Mouse (Mus musculus): Measurements from ENCODE around the gene Selplg. TPM values are rescaled to one million over a fixed set of nuclear protein-coding genes. Genes with fewer than 3 reads are reported as not detected.
"Not testable (repeated sequence)": the region's sequence is repeated elsewhere in the genome, so short reads cannot be mapped to it uniquely, and the experiment has no call there.

Gene Selplg
- total RNA-seq, 4 experiments from 2014 or later = 1.8 to 10.3 (median 2.6) TPM

DNA sequence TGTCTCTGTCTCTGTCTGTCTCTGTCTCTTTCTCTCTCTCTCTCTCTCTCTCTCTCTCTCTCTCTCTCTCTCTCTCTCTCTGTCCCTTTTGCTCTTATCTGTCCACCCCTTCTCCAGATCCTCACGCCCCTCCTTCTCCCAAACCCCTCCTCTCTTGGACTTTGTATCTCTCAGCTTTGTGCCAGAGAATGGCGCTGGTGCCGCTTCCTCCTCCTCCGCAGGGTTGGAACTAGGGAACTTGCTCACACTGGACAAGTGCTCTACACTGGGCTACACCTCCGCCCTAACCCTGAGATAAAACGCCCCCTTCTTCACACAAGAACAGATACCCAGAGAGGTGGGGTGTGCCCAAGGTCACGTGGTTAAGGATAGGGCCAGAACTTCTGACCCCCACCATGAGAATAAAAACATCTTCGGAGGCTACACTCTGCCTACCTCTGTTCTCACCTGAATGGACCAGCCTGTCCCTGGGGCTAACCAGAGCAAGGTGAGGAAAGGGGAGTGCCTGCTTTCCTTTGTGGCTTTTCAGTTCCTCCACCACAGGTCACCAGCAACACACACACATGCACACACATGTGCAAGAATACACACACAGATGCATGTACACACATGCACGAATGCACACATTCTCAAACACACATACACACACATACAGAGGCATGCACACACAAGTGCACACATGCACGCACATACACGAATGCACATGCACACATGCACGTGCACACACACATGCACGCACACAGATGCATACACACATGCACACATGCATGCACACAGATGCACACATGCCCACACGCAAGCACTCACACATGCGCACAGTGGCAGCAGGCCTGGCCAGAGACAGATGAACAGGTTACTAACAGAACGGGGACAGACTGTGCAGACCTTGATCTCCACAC, 41.0 kb downstream of the Selplg start:
- DNase-seq (ENCODE audit: low spot score) = no peak

DNA sequence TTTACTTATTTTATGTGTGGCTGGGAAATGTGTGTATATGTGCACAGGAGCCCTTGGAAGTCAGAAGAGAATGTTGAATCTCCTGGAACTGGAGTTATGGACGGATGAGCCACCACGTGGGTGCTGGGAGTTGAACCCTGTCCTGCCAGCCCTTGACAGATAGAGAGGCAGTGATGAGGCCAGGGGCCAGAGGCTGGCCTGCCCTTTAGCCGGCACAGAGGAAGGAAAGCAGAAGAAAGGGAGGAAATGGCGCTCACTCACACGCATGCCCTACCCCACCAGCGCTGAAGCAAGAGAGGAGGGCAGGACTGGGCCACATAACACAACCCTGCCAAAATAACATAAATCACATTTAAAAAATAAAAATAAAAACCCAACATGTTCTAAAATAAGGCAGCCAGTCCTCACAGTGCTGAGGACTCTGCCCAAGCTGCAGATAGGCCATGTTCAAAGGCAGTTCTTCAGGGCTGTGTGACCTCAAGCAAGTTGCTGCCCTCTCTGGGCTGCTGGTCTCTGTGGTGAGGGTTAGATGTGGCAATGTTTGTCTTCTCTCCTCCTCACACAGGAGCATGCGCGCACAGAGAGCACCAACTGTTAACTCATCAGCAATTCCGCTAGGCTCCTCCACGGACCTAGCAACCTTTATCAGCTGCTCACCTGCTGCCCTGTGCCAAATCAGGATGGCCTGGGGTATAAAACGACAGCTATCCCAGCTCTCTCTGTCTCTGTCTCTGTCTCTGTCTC, 41.8 kb downstream of the Selplg start:
- no peak for DNase-seq (ENCODE audit: low spot score)

DNA sequence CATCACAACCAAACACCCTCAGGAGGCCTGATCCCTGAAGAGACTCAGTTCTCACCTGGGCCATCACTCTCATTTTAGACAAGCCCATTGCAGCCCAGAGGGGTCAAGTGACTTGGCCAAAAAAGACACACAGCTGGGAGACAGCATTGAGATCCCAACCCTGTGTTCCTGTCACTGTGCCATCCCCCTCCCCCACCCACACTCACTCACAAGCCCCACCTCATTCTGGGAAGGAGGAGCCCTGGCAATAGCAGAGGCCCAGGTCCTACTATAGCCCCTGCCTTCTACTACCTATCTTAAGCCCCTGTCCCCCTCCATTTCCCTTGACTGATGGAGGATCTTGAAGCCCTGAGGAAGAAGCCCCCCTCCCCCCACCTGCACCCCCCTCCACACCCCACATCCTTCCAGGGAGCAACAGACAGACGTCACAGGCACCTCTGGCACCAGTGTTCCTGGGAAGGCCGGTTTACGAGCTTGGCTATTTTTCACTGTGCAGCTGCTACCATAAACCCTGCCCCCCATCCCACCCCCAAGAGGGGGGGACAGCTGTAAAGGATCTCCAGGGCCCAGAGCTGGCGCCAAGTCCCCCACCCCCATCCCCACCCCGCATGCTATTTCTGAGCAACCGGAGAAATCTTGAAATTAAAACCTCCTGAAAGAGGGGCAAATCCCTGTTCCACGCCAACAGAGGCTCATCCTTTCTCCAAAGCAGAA, 43.2 kb downstream of the Selplg start:
- no peak for DNase-seq (ENCODE audit: low spot score)

DNA sequence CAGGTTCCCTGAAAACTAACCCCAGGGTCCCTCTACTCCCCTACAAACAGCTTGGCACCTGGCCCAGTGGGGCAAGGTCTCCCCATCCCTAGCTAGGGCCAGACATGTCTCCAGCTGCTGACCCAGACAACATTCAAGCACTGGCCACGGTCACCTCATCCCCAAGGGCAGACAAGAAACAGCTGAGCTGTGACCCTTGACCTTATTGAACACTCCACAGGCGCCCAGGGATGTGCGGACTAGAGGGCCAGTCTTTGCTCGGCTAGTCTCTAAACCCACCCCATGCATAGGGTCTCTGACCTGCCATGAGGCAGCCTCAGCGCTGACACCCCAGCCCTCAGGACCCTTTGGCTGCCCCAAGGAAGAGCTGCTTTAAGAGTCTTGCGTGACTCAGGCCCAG, 43.8 kb downstream of the Selplg start:
- no peak for DNase-seq (ENCODE audit: low spot score)

DNA sequence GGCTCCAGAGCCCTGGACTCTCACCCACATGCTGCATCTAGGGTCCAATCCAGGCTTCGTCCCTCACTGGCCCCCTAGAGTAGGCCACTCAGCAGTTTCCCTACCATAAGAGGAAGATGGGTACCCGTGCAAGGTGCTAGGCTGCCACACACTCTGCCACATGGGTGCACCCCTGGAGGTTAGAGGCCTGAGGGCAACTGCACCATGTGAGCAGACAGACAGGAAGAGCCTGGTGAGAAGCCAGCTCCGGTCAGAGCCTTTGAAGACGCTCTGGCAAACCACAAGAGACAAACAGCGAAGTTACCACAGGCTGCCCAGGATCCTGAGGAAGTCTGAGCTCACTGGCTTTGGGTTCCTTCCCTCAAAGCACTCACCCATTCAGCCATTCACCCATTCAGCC, 45.5 kb downstream of the Selplg start:
- DNase-seq (ENCODE audit: low spot score) = no peak

DNA sequence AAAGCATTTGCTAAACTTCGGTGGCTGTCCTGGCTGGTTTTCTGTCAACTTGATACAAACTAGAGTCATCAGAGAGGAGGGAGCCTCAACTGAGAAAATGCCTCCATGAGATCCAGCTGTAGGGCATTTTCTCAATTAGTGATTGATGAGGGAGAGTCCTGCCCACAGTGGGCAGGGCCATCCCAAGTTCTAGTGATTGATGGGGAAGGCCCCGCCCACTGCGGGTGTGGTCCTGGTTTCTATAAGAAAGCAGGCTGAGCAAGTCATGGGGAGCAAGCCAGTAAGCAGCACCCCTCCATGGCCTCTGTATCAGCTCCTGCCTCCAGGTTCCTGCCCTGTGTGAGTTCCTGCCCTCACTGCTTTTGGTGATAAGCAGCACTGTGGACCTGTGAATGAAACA, 48.3 kb downstream of the Selplg start:
- not testable (repeated sequence) for DNase-seq (ENCODE audit: low spot score)

DNA sequence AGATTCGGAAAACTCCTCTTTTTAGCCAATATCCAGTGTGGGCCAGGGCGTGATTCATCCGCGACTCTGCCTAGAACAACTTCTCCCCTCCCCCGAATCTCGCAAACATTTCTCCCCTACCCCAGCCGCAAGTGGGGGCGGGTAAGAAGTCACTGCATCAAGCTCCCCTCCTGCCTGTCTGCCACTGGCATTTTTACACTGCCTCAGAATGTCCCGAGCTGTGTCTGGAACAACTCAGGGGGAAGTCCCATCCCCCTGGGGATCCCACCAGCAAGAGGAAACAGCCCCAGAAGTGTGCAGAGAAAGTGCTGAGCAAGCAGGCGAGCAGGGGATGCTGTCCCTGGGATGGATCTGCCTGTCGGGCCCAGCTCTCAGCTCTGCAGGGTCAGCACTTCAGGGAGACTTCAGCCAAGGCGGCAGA, 48.9 kb downstream of the Selplg start:
- DNase-seq (ENCODE audit: low spot score) = peak; percentile 60

DNA sequence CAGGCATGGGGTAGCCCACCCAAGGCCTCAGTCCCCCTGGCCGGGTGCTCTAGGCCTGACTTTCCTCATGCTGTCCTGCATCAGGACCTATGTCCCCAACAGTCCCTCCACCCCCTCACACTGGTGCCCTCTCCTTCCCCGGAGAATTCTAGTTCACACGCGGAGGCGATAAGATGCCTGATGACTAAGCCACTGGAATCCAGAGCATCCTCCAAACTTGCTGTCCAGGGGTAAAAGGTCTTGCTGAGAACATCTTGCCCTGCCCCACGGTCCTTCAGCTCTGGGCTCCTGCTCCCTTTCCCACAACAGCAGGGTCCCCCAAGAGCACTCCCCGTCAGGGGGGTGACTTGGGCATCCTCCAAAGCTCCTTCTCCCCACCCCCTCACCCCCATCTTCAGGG, 49.8 kb downstream of the Selplg start:
- DNase-seq (ENCODE audit: low spot score) = no peak

DNA sequence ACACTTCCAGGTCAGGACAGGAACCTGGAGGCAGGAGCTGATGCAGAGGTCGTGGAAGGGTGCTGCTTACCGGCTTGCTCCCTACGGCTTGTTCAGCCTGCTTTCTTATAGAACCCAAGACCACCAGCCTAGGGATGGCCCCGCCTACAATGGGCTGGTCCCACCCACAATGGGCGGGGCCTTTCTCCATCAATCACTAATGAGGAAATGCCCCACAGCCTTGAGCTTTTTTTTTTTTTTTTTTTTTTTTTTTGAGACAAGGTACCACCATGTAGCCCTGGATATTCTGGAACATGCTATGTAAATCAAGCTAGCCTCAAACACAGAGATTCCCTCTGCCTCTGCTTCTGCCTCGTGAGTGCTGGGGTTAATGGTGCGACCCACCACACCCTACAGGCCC, 50.6 kb downstream of the Selplg start:
- no peak for DNase-seq (ENCODE audit: low spot score)

DNA sequence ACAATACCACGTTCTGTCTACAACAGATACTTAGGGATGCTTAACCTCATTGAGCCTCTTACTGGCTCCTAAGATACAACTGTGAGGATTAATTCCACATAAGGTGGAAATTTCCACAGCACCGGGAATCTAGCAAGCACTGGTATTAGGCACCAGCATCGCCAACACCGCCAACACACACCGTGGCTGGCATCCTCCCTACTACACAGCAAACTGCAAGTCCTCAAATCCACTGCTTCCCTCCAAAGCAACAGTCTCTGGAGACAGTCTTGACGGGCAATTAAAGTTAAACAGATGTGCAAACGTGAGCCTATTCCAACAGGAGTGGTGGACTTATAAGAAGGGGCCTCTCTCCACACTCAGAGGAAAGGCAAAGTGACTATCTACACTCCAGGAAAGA, 51.2 kb downstream of the Selplg start:
- no peak for DNase-seq (ENCODE audit: low spot score)

DNA sequence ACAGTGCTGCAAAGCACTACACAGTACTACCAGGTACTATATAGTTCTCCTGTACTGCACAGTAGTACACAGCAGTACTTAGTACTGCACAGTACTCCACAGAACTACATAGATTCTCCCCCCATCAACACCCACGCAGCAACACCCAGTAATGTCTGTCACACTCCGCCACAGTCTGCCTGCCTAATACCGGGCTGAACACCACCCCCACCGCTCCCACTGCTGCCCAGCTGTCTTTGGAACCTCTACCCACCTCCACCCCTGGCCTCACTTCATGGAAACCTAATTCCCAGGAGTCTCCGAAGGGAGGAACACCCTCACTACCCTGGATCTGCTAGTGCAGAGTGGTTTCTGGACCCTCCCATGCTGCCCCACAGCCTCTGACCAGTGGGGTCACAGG, 51.7 kb downstream of the Selplg start:
- no peak for DNase-seq (ENCODE audit: low spot score)

DNA sequence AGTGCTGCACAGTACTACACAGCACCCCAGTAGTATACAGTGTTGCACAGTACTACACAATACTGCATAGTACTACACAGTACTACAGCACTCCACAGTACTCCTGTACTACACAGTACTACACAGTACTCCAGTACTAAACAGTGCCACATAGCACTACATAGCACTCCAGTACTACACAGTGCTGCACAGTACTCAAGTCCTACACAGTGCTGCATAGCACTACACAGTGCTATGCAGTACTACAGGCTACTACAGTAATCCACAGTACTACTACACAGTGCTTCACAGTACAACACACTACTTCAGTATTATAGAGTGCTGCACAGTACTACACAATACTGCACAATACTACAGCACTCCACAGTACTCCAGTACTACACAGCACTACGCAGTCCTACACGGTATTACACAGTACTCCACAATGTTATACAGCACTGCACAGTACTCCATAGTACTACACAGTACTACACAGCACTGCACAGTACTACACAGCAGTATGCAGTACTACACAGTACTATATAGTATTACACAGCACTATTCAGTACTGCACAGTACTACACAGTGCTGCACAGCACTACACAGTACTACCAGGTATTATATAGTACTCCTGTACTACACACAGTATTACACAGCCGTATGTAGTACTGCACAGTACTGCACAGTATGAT, 52.2 kb downstream of the Selplg start:
- DNase-seq (ENCODE audit: low spot score) = no peak

DNA sequence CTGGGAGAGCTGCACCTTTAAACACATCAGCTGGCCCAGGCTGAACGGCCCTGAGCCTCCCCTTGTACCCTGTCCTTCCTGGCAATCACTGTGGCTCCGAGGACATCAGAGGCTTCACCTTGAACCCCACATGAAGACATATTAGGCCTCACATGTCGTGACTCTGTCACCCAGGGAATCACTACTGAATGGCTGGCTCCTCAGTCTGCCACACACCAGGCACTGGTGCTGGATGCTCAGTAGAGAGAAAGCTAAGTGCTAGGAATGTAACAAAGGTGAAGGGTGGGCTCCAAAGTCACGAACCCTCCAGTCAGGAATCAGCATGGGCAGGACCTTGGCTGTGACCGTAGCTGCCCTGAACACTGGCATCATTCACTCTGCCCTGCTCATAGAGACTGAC, 52.9 kb downstream of the Selplg start:
- no peak for DNase-seq (ENCODE audit: low spot score)

DNA sequence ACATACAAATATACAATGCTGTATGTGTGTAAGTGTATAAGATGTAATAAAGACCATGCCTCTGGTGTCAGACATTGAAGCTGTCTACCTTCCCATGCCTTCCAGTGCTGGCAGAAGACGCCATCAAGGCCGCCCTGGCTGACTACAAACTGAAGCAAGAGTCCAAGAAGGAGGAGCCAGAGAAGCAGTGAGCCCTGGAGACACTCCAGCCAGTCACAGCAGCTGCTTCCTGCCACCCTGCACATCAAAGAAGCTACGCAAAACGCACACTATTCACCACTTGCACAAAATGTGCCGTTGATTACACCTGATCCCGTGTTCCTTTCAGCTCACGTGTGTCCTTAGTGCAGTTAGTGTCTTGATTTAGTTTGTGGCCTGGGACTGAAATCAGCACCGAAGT, 54.7 kb downstream of the Selplg start:
- DNase-seq (ENCODE audit: low spot score) = not testable (repeated sequence)

DNA sequence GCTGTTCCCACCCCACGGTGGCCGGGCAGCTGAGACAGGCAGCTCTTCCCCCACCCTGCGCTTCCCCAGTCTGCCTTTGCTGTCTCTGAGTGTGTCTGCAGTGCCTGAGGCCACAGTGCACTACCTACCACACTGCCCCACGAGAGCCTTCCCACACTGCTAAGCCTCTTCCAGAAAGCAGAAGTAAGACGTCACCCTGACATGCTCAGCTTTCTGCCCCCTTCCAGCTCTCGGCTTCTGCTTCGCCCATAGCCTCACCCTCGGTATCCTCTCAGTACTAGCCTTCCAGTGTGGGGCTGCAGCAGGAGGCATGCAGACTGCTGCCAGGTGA, 55.6 kb downstream of the Selplg start:
- DNase-seq (ENCODE audit: low spot score) = no peak

DNA sequence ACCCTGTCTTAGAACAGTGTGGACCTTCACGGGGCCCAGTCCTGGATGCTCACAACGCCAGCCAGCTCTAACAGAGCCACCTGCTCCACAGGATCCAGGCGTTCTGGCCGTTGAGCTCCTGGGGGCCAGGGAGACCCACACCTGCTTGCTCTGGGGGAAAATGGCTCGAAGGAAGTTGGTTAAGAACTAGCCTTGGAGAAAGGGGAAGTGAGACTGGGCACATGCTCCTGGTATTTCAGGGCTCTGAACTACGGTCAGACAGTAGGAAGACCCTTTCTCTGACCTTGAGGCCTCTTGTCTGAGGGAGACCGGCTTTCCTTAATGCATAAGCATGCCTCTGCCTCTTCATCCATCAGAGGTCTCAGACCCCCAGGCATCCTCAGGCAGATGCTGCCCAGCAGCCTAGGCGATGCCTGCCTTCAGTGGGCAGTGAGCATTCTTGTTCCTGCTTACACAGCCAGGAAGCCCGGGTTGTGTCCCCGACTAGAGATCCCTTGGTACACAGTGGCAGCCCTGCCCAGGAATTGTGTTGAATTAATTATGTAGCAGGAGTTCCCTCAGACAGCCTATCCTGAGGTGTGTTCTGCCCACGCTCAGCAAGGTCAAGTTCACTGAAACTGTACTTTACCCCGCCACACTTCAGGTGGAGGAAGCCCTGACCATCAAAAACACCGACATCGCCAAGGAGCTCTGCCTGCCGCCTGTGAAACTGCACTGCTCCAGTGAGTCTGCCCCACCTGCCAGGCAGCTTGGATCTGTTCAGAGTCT, 56.1 kb downstream of the Selplg start:
- DNase-seq (ENCODE audit: low spot score) = no peak

DNA sequence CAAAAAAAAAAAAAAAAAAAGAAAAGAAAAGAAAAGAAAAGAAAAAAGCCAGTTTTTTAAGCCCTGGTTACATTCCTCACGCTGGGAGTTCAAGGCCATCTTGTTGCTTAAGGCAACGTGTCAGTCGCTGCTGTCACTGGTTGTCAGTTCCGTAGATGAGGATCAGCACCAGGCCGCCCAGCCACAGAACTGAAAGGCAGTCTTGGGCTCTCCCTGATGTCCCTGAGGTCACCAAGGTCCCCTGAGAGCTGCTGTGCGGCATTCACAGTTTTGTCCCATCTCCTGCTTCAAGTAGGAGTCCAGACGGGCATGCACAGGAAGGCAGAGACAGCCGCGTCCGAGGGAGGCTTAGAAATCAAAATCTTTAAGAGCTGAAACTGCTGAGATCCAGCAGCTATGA, 56.9 kb downstream of the Selplg start:
- no peak for DNase-seq (ENCODE audit: low spot score)

DNA sequence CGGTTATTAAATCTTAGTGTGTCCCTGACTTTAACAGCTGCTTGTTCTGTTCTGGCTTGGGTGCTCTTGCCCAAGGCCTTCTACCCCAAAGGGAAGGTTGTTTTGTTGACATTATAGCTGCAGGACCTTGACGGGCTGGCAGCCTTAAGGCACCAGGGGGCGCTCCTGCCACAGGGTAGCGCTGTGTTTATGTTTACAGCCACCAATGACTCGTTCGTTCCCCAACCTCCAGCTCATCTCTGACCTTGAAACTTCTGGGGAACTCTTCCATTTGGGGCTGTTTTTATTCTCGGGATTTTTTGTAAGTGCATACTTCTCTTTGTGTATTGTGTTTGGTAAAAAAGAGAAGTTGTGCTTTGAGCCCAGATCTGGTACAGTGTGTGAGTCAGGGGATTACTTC, 58.8 kb downstream of the Selplg start:
- peak; percentile 87 for DNase-seq (ENCODE audit: low spot score)

DNA sequence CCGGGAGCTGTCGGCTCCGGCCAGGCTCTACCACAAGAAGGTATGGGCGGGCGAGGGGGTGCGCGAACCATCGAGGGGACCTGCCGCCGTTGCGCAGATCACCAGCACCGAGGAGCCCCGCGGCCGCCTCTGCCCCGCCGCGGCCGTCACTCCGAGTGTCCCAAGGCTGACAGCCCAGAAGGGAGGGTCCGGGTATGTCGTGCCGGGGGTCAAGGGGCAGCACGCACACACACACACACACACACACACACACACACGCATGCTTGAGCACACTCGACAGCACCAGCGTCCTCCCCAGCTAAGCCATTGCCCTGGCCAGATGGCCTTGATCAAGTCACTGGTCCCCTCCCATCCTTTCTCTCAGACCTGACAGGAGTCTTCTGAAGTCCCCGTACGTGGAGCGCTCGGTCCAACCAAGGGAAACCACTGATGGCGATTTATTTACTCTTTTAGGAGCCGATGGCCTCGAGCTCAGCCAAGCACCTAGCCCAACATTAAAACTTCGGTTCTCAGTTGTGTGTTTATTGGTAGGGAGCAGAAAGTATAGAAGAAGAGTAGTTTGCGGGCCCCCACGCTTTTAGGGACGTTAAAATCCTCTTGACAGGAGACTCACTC, 59.4 kb downstream of the Selplg start:
- no peak for DNase-seq (ENCODE audit: low spot score)

DNA sequence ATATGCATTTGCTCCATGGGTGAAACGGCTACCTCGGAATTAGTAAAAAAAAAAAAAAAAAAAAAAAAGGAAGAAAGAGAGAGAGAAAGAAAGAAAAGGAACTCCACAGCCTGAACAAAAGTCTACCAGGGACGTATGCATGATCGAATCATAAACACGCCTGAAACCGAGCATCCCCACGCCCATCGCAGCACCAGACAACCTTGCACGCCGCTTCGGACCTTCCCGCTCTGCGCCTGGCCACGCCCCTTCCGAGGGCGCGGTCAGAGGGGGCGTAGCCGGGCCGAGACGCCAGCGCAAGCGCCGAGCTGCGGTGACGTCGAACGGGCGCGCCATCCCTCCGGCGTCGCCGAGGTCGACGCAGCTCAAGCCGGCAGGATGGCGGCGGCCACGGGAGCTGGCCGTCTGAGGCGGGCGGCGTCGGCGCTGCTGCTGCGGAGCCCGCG, 60.0 kb downstream of the Selplg start, which contains the start of the genes Sart3 and Iscu:
Gene Sart3 (minus strand): TSS at position 61 of the 446 bp plus-strand sequence.
Gene Iscu (plus strand): TSS at position 299 of the 446 bp plus-strand sequence.
- peak; percentile 91 for DNase-seq (ENCODE audit: low spot score)

Measured in heart, adult 8-10 months (tissue).